Mouse (Mus musculus) small intestine, adult 2 months (tissue): ENCODE data around the gene Dapk1. TPM values are rescaled to one million over a fixed set of nuclear protein-coding genes. Genes with fewer than 3 reads are reported as not detected.
A peak's percentile ranks its signal among the peaks of the same experiment; 100 is the strongest.

ENCODE experiments used
- H3K27ac ChIP-seq: fragments of 200-500 bp; 2 replicates; pipeline ENCODE4 v1.5.1; 2012; ENCODE audit warnings: low read depth, low read length, control low read depth, inconsistent platforms; ENCODE audit not compliant: insufficient read depth
- H3K27me3 ChIP-seq: fragments of 200-500 bp; 2 replicates; pipeline ENCODE4 v1.6.1; 2012; ENCODE audit warnings: mild to moderate bottlenecking, moderate library complexity, low read length, inconsistent platforms; ENCODE audit not compliant: control insufficient read depth, insufficient read depth
- H3K36me3 ChIP-seq: fragments of 200-500 bp; 2 replicates; pipeline ENCODE4 v1.6.1; 2012; ENCODE audit warnings: mild to moderate bottlenecking, low read length, control low read depth, inconsistent platforms; ENCODE audit not compliant: control insufficient read depth, insufficient read depth
- H3K4me1 ChIP-seq: fragments of 200-500 bp; 2 replicates; pipeline ENCODE4 v1.6.1; 2012; ENCODE audit warnings: low read length, inconsistent platforms, mixed read lengths; ENCODE audit not compliant: control insufficient read depth, insufficient read depth, insufficient read length
- H3K4me3 ChIP-seq: fragments of 200-500 bp; 2 replicates; pipeline ENCODE4 v1.5.1; 2012; ENCODE audit warnings: low read depth, mild to moderate bottlenecking, control low read depth, inconsistent platforms, low read length, moderate library complexity
- CTCF ChIP-seq: fragments of 200-500 bp; IDR thresholded peaks from 2 replicates; pipeline ENCODE4 v1.5.1; 2012; ENCODE audit warnings: low read depth, mild to moderate bottlenecking, control low read depth, inconsistent platforms, low read length, moderate library complexity, mixed read lengths; ENCODE audit not compliant: insufficient replicate concordance, insufficient read length; ENCODE audit errors: extremely low read depth
- POLR2A ChIP-seq: fragments of 200-500 bp; IDR thresholded peaks from 2 replicates; pipeline ENCODE4 v1.6.1; 2012; ENCODE audit warnings: low read depth, mild to moderate bottlenecking, control low read depth, inconsistent platforms, low read length, moderate library complexity
- WGBS: fragments of 180-500 bp; shearing (Covaris S2); methylation state at CpG from one replicate; pipeline ENCODE4 v1.1.7; 2018; 5-methylcytosine and 5-hydroxymethylcytosine counted together
- polyA plus RNA-seq: library from polyadenylated mRNA; depleted of rRNA; stranded (reverse); fragments of >200 nt; gene quantifications from 2 replicates; pipeline ENCODE4 v1.2.3, GENCODE M21; 2012

The Dapk1 gene
- polyA plus RNA-seq, 1 experiment: 12.9 TPM

- H3K4me3 ChIP-seq: no peak overlapping the region
- no peak overlapping the region for H3K27ac ChIP-seq
- WGBS: 75% methylated on average over 13 of the region's 13 CpGs
- no peaks in the 10 kb centered on the region for H3K4me1 ChIP-seq
- no peak for TF ChIP-seq POLR2A
- H3K36me3 ChIP-seq: no peaks in the 10 kb centered on the region
- H3K27me3 ChIP-seq: no peaks in the 10 kb centered on the region
Observed at GRCm38 (mm10) chr13:60743381-60744077, 141.8 kb downstream of the Dapk1 start.

GRCm38 (mm10) chr13:60744078-60744460 lies 142.3 kb downstream of the Dapk1 start:
- Histone ChIP-seq H3K27me3 (no peaks in the 10 kb centered on the region), H3K36me3 (no peaks in the 10 kb centered on the region), H3K4me1 (no peaks in the 10 kb centered on the region), H3K27ac (no peak overlapping the region), H3K4me3 (no peak overlapping the region)
- WGBS: 28% methylated on average over 7 of the region's 7 CpGs
- peak; percentile 71; the same call in 1 of the 2 replicates for TF ChIP-seq CTCF
- TF ChIP-seq POLR2A: no peak

- Histone ChIP-seq H3K4me3 (no peak overlapping the region), H3K27ac (no peak overlapping the region), H3K27me3 (no peaks in the 10 kb centered on the region), H3K36me3 (no peaks in the 10 kb centered on the region), H3K4me1 (no peaks in the 10 kb centered on the region)
- no peak for TF ChIP-seq POLR2A
- no peak for TF ChIP-seq CTCF
- WGBS: 85% methylated on average over 3 of the region's 3 CpGs
Observed at GRCm38 (mm10) chr13:60744736-60745135, 143.0 kb downstream of the Dapk1 start.

GRCm38 (mm10) chr13:60745358-60745757 lies 143.6 kb downstream of the Dapk1 start:
- WGBS: 88% methylated on average over 12 of the region's 12 CpGs
- H3K36me3 ChIP-seq: no peaks in the 10 kb centered on the region
- TF ChIP-seq CTCF: no peak
- TF ChIP-seq POLR2A: no peak
- no peaks in the 10 kb centered on the region for H3K4me1 ChIP-seq
- H3K27ac ChIP-seq: no peak overlapping the region
- H3K27me3 ChIP-seq: no peaks in the 10 kb centered on the region
- no peak overlapping the region for H3K4me3 ChIP-seq

GRCm38 (mm10) chr13:60746271-60746670 lies 144.5 kb downstream of the Dapk1 start:
- no peak overlapping the region for H3K27ac ChIP-seq
- H3K4me1 ChIP-seq: no peaks in the 10 kb centered on the region
- peak; percentile 47; the same call in 1 of the 2 replicates for TF ChIP-seq CTCF
- no peak for TF ChIP-seq POLR2A
- 44% methylated on average over 1 of the region's 1 CpGs for WGBS
- no peaks in the 10 kb centered on the region for H3K27me3 ChIP-seq
- H3K4me3 ChIP-seq: no peak overlapping the region
- no peaks in the 10 kb centered on the region for H3K36me3 ChIP-seq

- H3K4me3 ChIP-seq: no peak overlapping the region
- no peaks in the 10 kb centered on the region for H3K4me1 ChIP-seq
- H3K27me3 ChIP-seq: no peaks in the 10 kb centered on the region
- no peak overlapping the region for H3K27ac ChIP-seq
- 90% methylated on average over 1 of the region's 1 CpGs for WGBS
- no peak for TF ChIP-seq POLR2A
- no peak for TF ChIP-seq CTCF
- H3K36me3 ChIP-seq: no peaks in the 10 kb centered on the region
Observed at GRCm38 (mm10) chr13:60747201-60747600, 145.5 kb downstream of the Dapk1 start.

GRCm38 (mm10) chr13:60748556-60748955 lies 146.8 kb downstream of the Dapk1 start:
- WGBS: 82% methylated on average over 2 of the region's 2 CpGs
- no peak overlapping the region for H3K27ac ChIP-seq

GRCm38 (mm10) chr13:60750930-60751329 lies 149.2 kb downstream of the Dapk1 start:
- Histone ChIP-seq H3K27me3 (no peaks in the 10 kb centered on the region), H3K4me3 (no peak overlapping the region), H3K27ac (no peak overlapping the region), H3K4me1 (no peaks in the 10 kb centered on the region), H3K36me3 (no peaks in the 10 kb centered on the region)
- TF ChIP-seq POLR2A: no peak
- TF ChIP-seq CTCF: no peak
- 85% methylated on average over 7 of the region's 7 CpGs for WGBS

More at GRCm38 (mm10) chr13:60748556-60748955, 146.8 kb downstream of the Dapk1 start:
- TF ChIP-seq POLR2A (no peak), CTCF (no peak)
- Histone ChIP-seq H3K36me3 (no peaks in the 10 kb centered on the region), H3K4me3 (no peak overlapping the region), H3K4me1 (no peaks in the 10 kb centered on the region), H3K27me3 (no peaks in the 10 kb centered on the region)
